Mouse (Mus musculus) intestine, postnatal 0 days (tissue): ENCODE measurements around the gene Spg11. TPM values are rescaled to one million over a fixed set of nuclear protein-coding genes. Genes with fewer than 3 reads are reported as not detected.
A peak's percentile ranks its signal among the peaks of the same experiment; 100 is the strongest.

Source experiments
- ATAC-seq: fragments of 200-750 bp; cut with Nextera tagmentation; 2 replicates; pipeline ENCODE4 v1.8.0; 2017; ENCODE audit warnings: mild to moderate bottlenecking, moderate TSS enrichment, moderate library complexity
- H3K27ac ChIP-seq: fragments of 300-500 bp; sonication (generic); 2 replicates; pipeline ENCODE4 v1.5.1; 2014; ENCODE audit warnings: mild to moderate bottlenecking, low read depth, low read length, moderate library complexity
- H3K27me3 ChIP-seq: fragments of 300-500 bp; sonication (generic); replicated peaks from 2 replicates; pipeline ENCODE4 v1.6.1; 2014; ENCODE audit warnings: low read length, mixed read lengths; ENCODE audit not compliant: control insufficient read depth, insufficient read depth
- H3K36me3 ChIP-seq: fragments of 300-500 bp; sonication (generic); 2 replicates; pipeline ENCODE4 v1.6.1; 2014; ENCODE audit warnings: mild to moderate bottlenecking, moderate library complexity; ENCODE audit not compliant: control insufficient read depth, insufficient read depth
- H3K4me1 ChIP-seq: fragments of 300-500 bp; sonication (generic); replicated peaks from 2 replicates; pipeline ENCODE4 v1.6.1; 2014; ENCODE audit warnings: antibody characterized with exemption, low read length, mixed read lengths; ENCODE audit not compliant: control insufficient read depth, insufficient read depth
- H3K4me2 ChIP-seq: fragments of 300-500 bp; sonication (generic); replicated peaks from 2 replicates; pipeline ENCODE4 v1.6.1; 2014; ENCODE audit warnings: low read depth, mild to moderate bottlenecking, moderate library complexity
- H3K4me3 ChIP-seq: fragments of 300-500 bp; sonication (generic); 2 replicates; pipeline ENCODE4 v1.5.1; 2014; ENCODE audit warnings: low read depth, low read length
- H3K9ac ChIP-seq: fragments of 300-500 bp; sonication (generic); 2 replicates; pipeline ENCODE4 v1.6.1; 2014; ENCODE audit warnings: mild to moderate bottlenecking, low read depth, low read length
- H3K9me3 ChIP-seq: fragments of 300-500 bp; sonication (generic); 2 replicates; pipeline ENCODE4 v1.6.1; 2016; ENCODE audit warnings: mixed run types; ENCODE audit not compliant: control insufficient read depth
- CTCF ChIP-seq: sonication (generic); IDR thresholded peaks from 2 replicates; pipeline ENCODE4 v1.5.1; 2016; ENCODE audit warnings: low read depth, mild to moderate bottlenecking, control low read depth, antibody characterized with exemption, moderate library complexity
- WGBS: fragments of 180-500 bp; shearing (Covaris S2); extraction: QIAGEN DNeasy Blood & Tissue Kit; methylation state at CpG from one replicate; pipeline ENCODE4 v1.1.7; 2014; 5-methylcytosine and 5-hydroxymethylcytosine counted together
- polyA plus RNA-seq: library from polyadenylated mRNA; unstranded; fragments of >200 nt; fragmentation: Nextera tagmentation; extraction: Ambion mirVana; gene quantifications from 2 replicates; pipeline ENCODE4 v1.2.1, GENCODE M21; 2015

Spg11 gene
- polyA plus RNA-seq, 1 experiment from 2014 or later = 3.7 TPM

- H3K4me2 ChIP-seq = no peak overlapping the region
- peaks cover 54% of the 10 kb centered on the region for H3K36me3 ChIP-seq
- 19% methylated on average over 7 of the region's 7 CpGs for WGBS
- no peaks in the 10 kb centered on the region for H3K9me3 ChIP-seq
- H3K27ac ChIP-seq = no peak overlapping the region
- H3K9ac ChIP-seq = no peak overlapping the region
- TF ChIP-seq CTCF = no peak
- H3K27me3 ChIP-seq = no peaks in the 10 kb centered on the region
- ATAC-seq = peak; percentile 83
- no peak overlapping the region for H3K4me3 ChIP-seq
- H3K4me1 ChIP-seq = no peaks in the 10 kb centered on the region
These were observed 36.3 kb downstream of the Spg11 start for GRCm38 (mm10) chr2:122081728-122082456.

DNA sequence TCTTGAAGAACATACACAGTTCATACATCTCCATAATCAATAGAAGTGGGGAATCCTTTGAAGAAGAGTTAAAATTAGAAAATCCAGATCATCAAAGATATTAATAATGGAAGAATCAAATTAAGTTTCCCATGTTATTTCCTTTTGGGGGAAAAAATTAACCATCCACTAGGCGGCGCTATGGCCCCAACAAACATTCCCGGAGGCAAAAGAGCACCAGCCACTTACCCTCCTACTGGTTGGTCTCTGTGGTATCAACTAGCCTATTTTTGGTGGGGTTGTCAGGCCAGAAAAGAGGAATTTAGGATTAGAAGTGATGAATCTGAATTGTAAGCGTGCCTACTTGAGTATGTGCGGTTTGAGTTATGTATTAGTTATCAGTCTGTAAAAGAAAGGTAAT is 48.3 kb downstream of the Spg11 start:
- ATAC-seq = no peak
- Histone ChIP-seq H3K4me3 (no peak overlapping the region), H3K36me3 (peaks cover 46% of the 10 kb centered on the region), H3K4me2 (no peak overlapping the region), H3K9me3 (no peaks in the 10 kb centered on the region), H3K4me1 (peaks cover 2% of the 10 kb centered on the region; the same call in 1 of the 2 replicates), H3K27ac (no peak overlapping the region), H3K27me3 (no peaks in the 10 kb centered on the region), H3K9ac (no peak overlapping the region)
- WGBS = 45% methylated on average over 5 of the region's 5 CpGs
- TF ChIP-seq CTCF = peak; percentile 82

DNA sequence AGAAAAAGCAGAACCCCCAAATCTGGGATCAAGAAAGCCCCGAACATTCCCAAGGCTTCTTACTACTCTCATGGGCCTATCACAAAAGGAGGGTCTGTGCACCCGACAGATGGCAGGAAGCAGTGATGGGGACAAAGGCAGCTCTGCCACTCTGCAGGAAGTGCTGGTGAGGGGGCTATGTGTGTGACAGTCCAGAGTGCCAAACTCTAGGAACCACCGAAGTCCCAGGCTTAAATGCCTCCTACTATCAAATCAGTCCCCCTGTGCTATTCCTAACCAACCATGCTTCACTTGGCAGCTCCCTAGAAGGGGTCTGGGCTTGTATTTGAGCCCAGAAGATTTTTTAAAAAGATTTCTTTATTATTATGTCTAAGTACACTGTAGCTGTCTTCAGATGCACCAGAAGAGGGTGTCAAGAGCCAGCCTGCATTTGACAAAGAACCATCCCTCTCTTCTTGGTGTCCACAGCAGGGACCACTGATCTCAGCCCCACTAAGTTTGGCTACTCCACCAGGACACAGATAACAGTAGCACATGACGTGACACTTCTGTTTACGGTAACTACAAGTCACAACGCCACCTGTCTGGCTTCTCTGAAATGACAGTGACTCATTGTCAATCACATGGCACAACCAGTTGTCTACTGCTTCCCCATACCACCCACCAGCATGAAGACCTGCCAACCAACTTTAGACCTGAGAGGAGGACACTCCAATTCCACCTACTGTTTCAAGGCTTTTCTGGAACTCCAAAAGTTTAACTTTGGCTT is 48.9 kb downstream of the Spg11 start:
- Histone ChIP-seq H3K27me3 (no peaks in the 10 kb centered on the region), H3K4me3 (no peak overlapping the region), H3K4me1 (peaks cover 2% of the 10 kb centered on the region; the same call in 1 of the 2 replicates), H3K36me3 (peaks cover 46% of the 10 kb centered on the region), H3K9ac (no peak overlapping the region), H3K27ac (no peak overlapping the region), H3K9me3 (no peaks in the 10 kb centered on the region), H3K4me2 (no peak overlapping the region)
- 79% methylated on average over 6 of the region's 6 CpGs for WGBS
- ATAC-seq = no peak
- no peak for TF ChIP-seq CTCF

GRCm38 (mm10) chr2:122066241-122066640 is 51.9 kb downstream of the Spg11 start:
- TF ChIP-seq CTCF = no peak
- no peak; the same call in 1 of the 2 replicates for ATAC-seq
- H3K4me3 ChIP-seq = no peak overlapping the region
- H3K9ac ChIP-seq = no peak overlapping the region
- no peak overlapping the region for H3K27ac ChIP-seq
- H3K4me1 ChIP-seq = peaks cover 2% of the 10 kb centered on the region; the same call in 1 of the 2 replicates
- WGBS = 36% methylated on average over 8 of the region's 8 CpGs
- H3K9me3 ChIP-seq = no peaks in the 10 kb centered on the region
- no peaks in the 10 kb centered on the region for H3K27me3 ChIP-seq
- peaks cover 39% of the 10 kb centered on the region for H3K36me3 ChIP-seq
- 0 out of 2 replicates have a peak overlapping the region, but pooled peaks have one; percentile 13 for H3K4me2 ChIP-seq

DNA sequence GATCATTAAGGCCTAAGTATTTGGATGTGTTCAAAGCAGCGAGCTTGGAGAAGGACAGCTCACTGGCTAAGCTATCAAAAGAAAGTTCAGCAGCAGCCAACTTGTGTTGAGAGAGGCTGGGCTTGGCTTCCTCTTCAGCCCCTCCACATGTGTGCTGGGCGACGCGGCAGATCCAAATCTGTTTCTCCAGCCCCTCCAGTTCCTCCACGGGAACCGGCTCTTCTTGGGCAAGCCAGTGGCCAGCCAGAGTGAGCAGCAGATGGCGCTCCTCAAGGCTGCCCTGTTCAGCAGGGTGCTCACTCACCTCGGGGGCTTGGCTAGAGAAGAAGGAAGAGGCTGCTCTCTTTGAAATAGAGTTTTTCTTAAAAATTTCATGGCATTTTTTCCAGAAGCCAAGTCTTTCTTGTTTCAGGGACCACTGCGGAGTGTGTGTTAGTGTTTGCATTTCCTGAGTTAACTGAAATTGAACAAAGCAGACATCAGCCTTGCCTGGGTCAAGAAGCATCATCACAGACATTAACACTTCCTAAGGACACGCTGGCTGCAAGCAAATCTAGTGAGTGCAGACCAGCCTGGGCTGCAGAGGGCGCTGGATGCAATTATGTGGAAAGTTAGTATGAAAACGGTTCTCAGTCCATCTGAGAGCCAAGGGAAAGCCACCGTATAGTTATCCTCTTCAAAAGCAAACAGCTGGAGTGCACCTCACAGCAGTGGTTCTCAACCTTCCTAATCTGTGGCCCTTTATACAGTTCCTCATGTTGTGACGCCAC is 52.8 kb downstream of the Spg11 start:
- Histone ChIP-seq H3K27ac (no peak overlapping the region), H3K4me2 (no peak overlapping the region), H3K4me1 (peaks cover 2% of the 10 kb centered on the region; the same call in 1 of the 2 replicates), H3K27me3 (no peaks in the 10 kb centered on the region), H3K9ac (no peak overlapping the region), H3K9me3 (no peaks in the 10 kb centered on the region), H3K36me3 (peaks cover 41% of the 10 kb centered on the region), H3K4me3 (no peak overlapping the region)
- ATAC-seq = no peak
- 62% methylated on average over 14 of the region's 14 CpGs for WGBS
- TF ChIP-seq CTCF = peak; percentile 61
